Mouse (Mus musculus) intestine, embryonic 15.5 days (tissue): Measurements from ENCODE around the gene Cyp4f15. TPM values are rescaled to one million over a fixed set of nuclear protein-coding genes. Genes with fewer than 3 reads are reported as not detected.
"Not testable (repeated sequence)": the region's sequence is repeated elsewhere in the genome, so short reads cannot be mapped to it uniquely, and the experiment has no call there.

Source experiments
- ATAC-seq: fragments of 200-750 bp; cut with Nextera tagmentation; 2 replicates; pipeline ENCODE4 v1.8.0; 2017; ENCODE audit warnings: moderate TSS enrichment, moderate library complexity
- H3K27ac ChIP-seq: fragments of 300-500 bp; sonication (generic); 2 replicates; pipeline ENCODE4 v1.5.1; 2015; ENCODE audit warnings: mild to moderate bottlenecking, inconsistent platforms
- H3K27me3 ChIP-seq: fragments of 300-500 bp; sonication (generic); replicated peaks from 2 replicates; pipeline ENCODE4 v1.6.1; 2015; ENCODE audit warnings: inconsistent platforms
- H3K36me3 ChIP-seq: fragments of 300-500 bp; sonication (generic); 2 replicates; pipeline ENCODE4 v1.6.1; 2015; ENCODE audit warnings: inconsistent platforms
- H3K4me1 ChIP-seq: fragments of 300-500 bp; sonication (generic); replicated peaks from 2 replicates; pipeline ENCODE4 v1.6.1; 2015; ENCODE audit warnings: inconsistent platforms
- H3K4me2 ChIP-seq: fragments of 300-500 bp; sonication (generic); replicated peaks from 2 replicates; pipeline ENCODE4 v1.6.1; 2015; ENCODE audit warnings: mild to moderate bottlenecking, inconsistent platforms
- H3K4me3 ChIP-seq: fragments of 300-500 bp; sonication (generic); replicated peaks from 2 replicates; pipeline ENCODE4 v1.5.1; 2015; ENCODE audit warnings: inconsistent platforms
- H3K9ac ChIP-seq: fragments of 300-500 bp; sonication (generic); 2 replicates; pipeline ENCODE4 v1.6.1; 2015; ENCODE audit warnings: inconsistent platforms
- H3K9me3 ChIP-seq: fragments of 300-500 bp; sonication (generic); 2 replicates; pipeline ENCODE4 v1.6.1; 2016; ENCODE audit warnings: inconsistent platforms
- WGBS: fragments of 180-500 bp; shearing (Covaris S2); methylation state at CpG from one replicate; pipeline ENCODE4 v1.1.7; 2015; 5-methylcytosine and 5-hydroxymethylcytosine counted together
- polyA plus RNA-seq: library from polyadenylated mRNA; unstranded; fragments of >200 nt; fragmentation: Nextera tagmentation; extraction: Ambion mirVana; gene quantifications from 2 replicates; pipeline ENCODE4 v1.2.1, GENCODE M21; 2015

The Cyp4f15 gene
- polyA plus RNA-seq, 1 experiment from 2014 or later, result 0.60 TPM

GRCm38 (mm10) chr17:32702826-32703225 lies 17.4 kb downstream of the Cyp4f15 start:
- 41% methylated on average over 22 of the region's 22 CpGs for WGBS
- no peaks in the 10 kb centered on the region for H3K9me3 ChIP-seq
- peak; percentile 78 for ATAC-seq
- no peaks in the 10 kb centered on the region for H3K36me3 ChIP-seq
- no peak overlapping the region for H3K9ac ChIP-seq
- peak overlapping the region; percentile 42 for H3K4me2 ChIP-seq
- H3K27me3 ChIP-seq, result no peaks in the 10 kb centered on the region
- no peaks in the 10 kb centered on the region for H3K4me1 ChIP-seq
- H3K27ac ChIP-seq, result no peak overlapping the region
- no peak overlapping the region; the same call in 1 of the 2 replicates for H3K4me3 ChIP-seq

- H3K4me2 ChIP-seq, H3K4me3 ChIP-seq, ATAC-seq, H3K27ac ChIP-seq, H3K4me1 ChIP-seq, H3K27me3 ChIP-seq, H3K9ac ChIP-seq, H3K9me3 ChIP-seq, H3K36me3 ChIP-seq: not testable (repeated sequence)
Measured at GRCm38 (mm10) chr17:32710541-32710940, 25.1 kb downstream of the Cyp4f15 start.

GRCm38 (mm10) chr17:32722151-32722550 lies 36.7 kb downstream of the Cyp4f15 start:
- H3K27me3 ChIP-seq, H3K9me3 ChIP-seq, H3K4me2 ChIP-seq, H3K4me3 ChIP-seq, H3K36me3 ChIP-seq, H3K9ac ChIP-seq, H3K4me1 ChIP-seq, ATAC-seq, H3K27ac ChIP-seq: not testable (repeated sequence)
- 74% methylated on average over 1 of the region's 1 CpGs for WGBS

- no peaks in the 10 kb centered on the region for H3K9me3 ChIP-seq
- no peaks in the 10 kb centered on the region for H3K4me1 ChIP-seq
- no peak overlapping the region for H3K27ac ChIP-seq
- no peaks in the 10 kb centered on the region for H3K27me3 ChIP-seq
- H3K9ac ChIP-seq, result no peak overlapping the region
- H3K36me3 ChIP-seq, result no peaks in the 10 kb centered on the region
- no peak overlapping the region for H3K4me3 ChIP-seq
- ATAC-seq, result no peak
- 80% methylated on average over 7 of the region's 7 CpGs for WGBS
- H3K4me2 ChIP-seq, result no peak overlapping the region
Measured at GRCm38 (mm10) chr17:32722771-32723170, 37.3 kb downstream of the Cyp4f15 start.

- H3K4me1 ChIP-seq, H3K9me3 ChIP-seq, H3K9ac ChIP-seq, H3K27ac ChIP-seq, H3K4me3 ChIP-seq, H3K4me2 ChIP-seq, H3K27me3 ChIP-seq, H3K36me3 ChIP-seq, ATAC-seq: not testable (repeated sequence)
Measured at GRCm38 (mm10) chr17:32726360-32726759, 40.9 kb downstream of the Cyp4f15 start.

DNA sequence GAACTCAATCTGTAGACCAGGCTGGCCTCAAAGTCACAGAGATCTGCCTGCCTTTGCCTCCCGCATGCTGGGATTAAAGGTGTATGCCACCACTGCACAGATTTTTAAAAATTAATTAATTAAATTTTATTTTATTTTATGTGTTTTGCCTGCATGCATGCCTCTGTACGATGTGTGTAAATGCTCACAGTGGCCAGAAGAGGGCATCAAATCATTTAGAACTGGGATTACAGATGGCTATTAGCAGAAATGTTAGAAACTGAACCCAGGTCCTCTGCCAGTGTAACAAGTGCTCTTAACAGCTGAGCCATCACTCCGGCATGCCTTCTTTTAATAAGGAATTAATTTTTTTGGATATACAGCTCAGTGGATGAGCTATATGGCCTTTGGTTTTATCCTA lies 43.6 kb downstream of the Cyp4f15 start:
- no peak overlapping the region for H3K9ac ChIP-seq
- WGBS, result 75% methylated on average over 3 of the region's 3 CpGs
- no peak overlapping the region for H3K27ac ChIP-seq
- ATAC-seq, result no peak
- H3K4me2 ChIP-seq, result no peak overlapping the region
- H3K36me3 ChIP-seq, result no peaks in the 10 kb centered on the region
- H3K27me3 ChIP-seq, result no peaks in the 10 kb centered on the region
- H3K4me3 ChIP-seq, result no peak overlapping the region
- no peaks in the 10 kb centered on the region for H3K9me3 ChIP-seq
- H3K4me1 ChIP-seq, result no peaks in the 10 kb centered on the region

GRCm38 (mm10) chr17:32738406-32738805 lies 53.0 kb downstream of the Cyp4f15 start:
- ATAC-seq, result no peak
- Histone ChIP-seq H3K4me1 (no peaks in the 10 kb centered on the region), H3K27me3 (no peaks in the 10 kb centered on the region), H3K27ac (no peak overlapping the region), H3K4me2 (no peak overlapping the region), H3K4me3 (no peak overlapping the region), H3K36me3 (no peaks in the 10 kb centered on the region), H3K9ac (no peak overlapping the region), H3K9me3 (no peaks in the 10 kb centered on the region)
- 86% methylated on average over 1 of the region's 1 CpGs for WGBS

GRCm38 (mm10) chr17:32741057-32741456 lies 55.6 kb downstream of the Cyp4f15 start:
- no peak overlapping the region for H3K9ac ChIP-seq
- no peaks in the 10 kb centered on the region for H3K36me3 ChIP-seq
- no peak overlapping the region for H3K4me3 ChIP-seq
- no peak overlapping the region for H3K27ac ChIP-seq
- 47% methylated on average over 1 of the region's 1 CpGs for WGBS
- H3K4me2 ChIP-seq, result no peak overlapping the region
- no peaks in the 10 kb centered on the region for H3K9me3 ChIP-seq
- ATAC-seq, result no peak
- H3K27me3 ChIP-seq, result no peaks in the 10 kb centered on the region
- H3K4me1 ChIP-seq, result no peaks in the 10 kb centered on the region

- H3K36me3 ChIP-seq, result no peaks in the 10 kb centered on the region
- H3K4me2 ChIP-seq, result no peak overlapping the region
- ATAC-seq, result no peak
- WGBS, result 37% methylated on average over 5 of the region's 5 CpGs
- no peaks in the 10 kb centered on the region for H3K4me1 ChIP-seq
- no peaks in the 10 kb centered on the region for H3K27me3 ChIP-seq
- H3K9ac ChIP-seq, result no peak overlapping the region
- H3K4me3 ChIP-seq, result no peak overlapping the region
- H3K27ac ChIP-seq, result no peak overlapping the region
- no peaks in the 10 kb centered on the region for H3K9me3 ChIP-seq
Measured at GRCm38 (mm10) chr17:32750611-32751010, 65.2 kb downstream of the Cyp4f15 start.

Other genes starting within 250 kb of the Cyp4f15 start
- 0.29 and 0.35 TPM in 2 replicates for gene Cyp4f39, start 232.9 kb upstream of the Cyp4f15 start, polyA plus RNA-seq
- gene Cyp4f17, start 179.6 kb upstream of the Cyp4f15 start, polyA plus RNA-seq, result 4.8 and 5.5 TPM in 2 replicates
- 30.1 and 33.9 TPM in 2 replicates for gene Cyp4f16, start 149.1 kb upstream of the Cyp4f15 start, polyA plus RNA-seq
- not detected in 2 replicates for gene Cyp4f37, start 64.3 kb upstream of the Cyp4f15 start, polyA plus RNA-seq
- gene Cyp4f40, start 26.7 kb upstream of the Cyp4f15 start, polyA plus RNA-seq, result 13.4 and 16.8 TPM in 2 replicates
- gene Zfp871, start 102.7 kb downstream of the Cyp4f15 start, polyA plus RNA-seq, result 26.7 and 28.9 TPM in 2 replicates
- 3.4 and 4.1 TPM in 2 replicates for gene Zfp811, start 124.3 kb downstream of the Cyp4f15 start, polyA plus RNA-seq
- 9.9 and 10.5 TPM in 2 replicates for gene Zfp799, start 144.6 kb downstream of the Cyp4f15 start, polyA plus RNA-seq
- 6.4 and 6.9 TPM in 2 replicates for gene Zfp870, start 206.0 kb downstream of the Cyp4f15 start, polyA plus RNA-seq
- gene Cyp4f14, start 231.7 kb downstream of the Cyp4f15 start, polyA plus RNA-seq, result 2.7 and 2.9 TPM in 2 replicates